Mouse (Mus musculus): ENCODE measurements around the gene Ccl4.
A peak's percentile ranks its signal among the peaks of the same experiment; 100 is the strongest.

Gene Ccl4

DNA sequence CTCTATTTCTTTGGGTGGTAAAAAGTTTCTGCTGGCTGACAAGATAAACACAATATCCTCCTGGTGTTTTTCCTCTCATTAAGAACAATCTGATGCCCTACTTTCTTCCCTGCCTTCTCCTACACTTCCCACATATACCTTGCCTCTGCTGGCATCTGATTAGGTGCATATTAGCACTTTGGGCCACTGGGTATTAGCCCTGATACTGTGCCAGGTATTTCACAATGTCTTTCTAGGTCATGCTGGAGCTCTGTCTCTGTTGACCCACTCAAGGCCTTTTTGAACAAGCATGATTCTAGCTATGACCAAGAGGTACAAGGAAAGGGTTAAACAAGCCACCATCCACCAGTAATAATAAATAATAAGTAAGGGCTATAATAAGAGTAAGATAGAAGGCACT lies 9.4 kb downstream of the Ccl4 start:
- DNase-seq (ENCODE audit: low read depth, low spot score): no peak

DNA sequence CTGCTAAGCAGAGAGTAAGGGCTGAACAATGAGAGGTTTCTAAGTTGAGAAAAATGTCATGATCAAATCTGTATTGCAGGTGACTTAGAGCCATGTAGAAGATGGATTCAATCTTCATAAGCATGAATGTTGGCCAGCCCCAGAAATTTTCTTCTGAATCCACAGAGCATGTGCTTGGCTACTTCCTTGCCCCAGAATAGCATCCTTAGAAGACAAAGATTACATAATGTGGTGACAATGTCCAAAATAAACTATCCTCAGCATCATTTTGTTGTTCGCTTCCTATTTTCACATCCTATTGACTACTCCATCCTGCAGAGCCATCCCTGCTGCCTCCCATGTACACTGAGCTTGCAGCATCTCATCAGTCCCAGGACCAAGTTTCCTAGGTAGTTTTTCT lies 13.3 kb downstream of the Ccl4 start:
- DNase-seq (ENCODE audit: low read depth, low spot score): no peak

DNA sequence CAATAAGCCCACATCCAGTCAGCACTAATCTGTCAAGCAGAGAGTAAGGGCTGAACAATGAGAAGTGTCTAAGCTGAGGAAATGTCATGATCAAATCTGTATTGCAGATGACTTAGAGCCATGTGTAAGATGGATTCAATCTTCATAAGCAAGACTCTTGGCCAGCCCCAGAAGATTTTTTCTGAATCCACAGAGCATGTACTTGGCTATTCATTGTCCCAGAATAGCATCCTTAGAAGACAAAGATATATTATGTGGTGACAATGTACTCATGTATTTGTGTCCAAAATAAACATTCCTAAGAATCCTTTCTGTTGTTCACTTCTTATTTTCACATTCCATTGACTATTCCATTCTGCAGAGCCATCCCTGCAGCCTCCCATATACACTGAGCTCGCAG lies 27.5 kb downstream of the Ccl4 start:
- DNase-seq (ENCODE audit: low read depth, low spot score): no peak

DNA sequence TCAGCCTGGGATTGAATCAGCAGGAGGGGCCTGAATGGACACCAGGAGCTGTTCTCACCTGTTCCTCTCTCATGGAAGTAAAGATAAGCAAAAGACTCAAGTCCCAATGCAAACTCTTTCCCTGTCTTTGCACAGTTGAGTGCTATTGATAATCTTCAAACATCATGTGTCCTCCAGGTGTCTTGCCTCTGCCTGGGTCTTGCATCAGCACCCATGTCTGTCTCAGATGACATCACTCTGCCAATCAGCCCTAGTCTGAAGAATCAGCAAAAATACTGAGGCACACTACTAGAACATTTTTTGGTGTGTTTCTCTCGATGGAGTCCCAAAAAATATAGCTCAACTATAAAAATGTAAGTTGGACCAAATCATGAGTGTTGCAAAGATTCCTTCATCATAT lies 29.6 kb downstream of the Ccl4 start:
- DNase-seq (ENCODE audit: low read depth, low spot score): no peak

DNA sequence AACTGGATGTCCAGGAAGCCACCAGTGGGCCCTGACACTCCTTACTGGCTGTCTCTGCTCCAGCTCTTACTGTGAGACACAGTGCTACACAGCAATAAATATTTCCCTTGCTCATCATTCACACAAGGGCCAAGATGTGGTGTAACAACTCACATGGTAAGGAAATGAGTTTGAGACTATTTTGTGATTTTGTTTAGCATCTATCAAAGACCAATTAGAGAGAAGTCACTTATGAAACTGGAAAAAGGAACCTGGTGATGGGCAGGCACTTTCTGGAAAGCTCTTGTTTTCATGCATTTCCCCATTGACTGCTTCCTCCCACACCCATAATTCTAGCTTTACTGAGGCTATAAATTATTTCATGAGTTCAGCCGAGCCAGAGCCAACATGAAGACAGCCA lies 41.3 kb downstream of the Ccl4 start, which contains the start of gene Wfdc17:
Gene Wfdc17, plus strand, starts transcription at position 287 of the 400 bp plus-strand sequence.
- DNase-seq (ENCODE audit: low read depth, low spot score): no peak

DNA sequence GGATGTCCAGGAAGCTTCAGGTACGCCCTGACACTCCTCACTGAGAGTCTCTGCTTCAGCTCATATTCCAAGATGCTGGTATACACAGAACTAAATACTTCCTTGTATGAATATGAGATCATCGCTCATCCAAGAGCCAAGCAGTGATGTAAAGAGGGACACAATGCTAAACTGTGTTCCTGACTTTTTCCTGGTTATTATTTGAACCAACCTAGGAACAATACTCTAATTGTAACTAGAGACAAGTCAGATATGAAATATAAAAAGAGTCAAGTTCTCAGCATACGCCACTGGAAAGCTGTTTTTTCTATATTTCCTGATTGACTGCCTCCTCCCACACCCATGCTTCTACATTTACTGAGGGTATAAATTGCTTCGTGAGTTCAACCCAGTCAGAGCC lies 46.3 kb downstream of the Ccl4 start, which contains the start of gene Wfdc18:
Gene Wfdc18, plus strand, starts transcription at position 301 of the 400 bp plus-strand sequence.
- DNase-seq (ENCODE audit: low read depth, low spot score): peak; percentile 16

DNA sequence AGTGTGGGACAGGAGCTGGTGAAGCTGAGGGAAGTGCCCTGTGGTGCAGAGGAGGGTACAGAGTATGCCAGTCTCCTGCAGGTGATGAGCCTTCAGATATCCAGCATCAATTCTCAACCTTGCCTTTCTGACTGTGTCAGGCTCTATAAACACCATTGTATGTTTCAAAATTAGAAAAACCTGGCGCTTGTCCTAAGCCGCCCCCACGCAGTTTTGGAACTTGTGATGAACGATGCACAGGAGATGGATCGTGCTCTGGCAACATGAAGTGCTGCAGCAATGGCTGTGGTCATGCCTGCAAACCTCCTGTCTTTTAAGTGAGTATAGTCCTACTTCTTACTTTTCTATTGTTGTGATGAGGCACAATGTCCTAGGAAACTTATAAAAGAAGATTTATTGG lies 47.3 kb downstream of the Ccl4 start:
- DNase-seq (ENCODE audit: low read depth, low spot score): peak; percentile 18

DNA sequence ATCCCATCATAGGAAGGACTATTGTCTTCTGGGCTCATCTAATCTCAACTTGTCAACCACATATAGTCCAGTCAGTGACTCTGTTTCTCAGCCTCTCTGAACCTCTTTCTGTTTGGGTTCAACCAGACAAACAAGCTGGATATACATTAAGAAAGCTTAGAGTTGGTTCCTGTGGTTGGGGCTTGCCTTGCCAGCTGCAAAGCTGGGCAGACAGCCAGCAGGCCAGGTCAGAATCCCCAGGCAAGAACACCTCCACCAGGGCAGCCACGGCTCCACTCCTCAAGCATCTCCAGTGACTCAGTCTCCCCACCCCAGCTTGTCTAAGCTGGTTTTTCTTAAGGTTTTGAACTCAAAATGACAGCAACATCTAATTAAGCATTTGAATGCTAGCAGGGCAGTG lies 50.3 kb downstream of the Ccl4 start:
- DNase-seq (ENCODE audit: low read depth, low spot score): no peak

DNA sequence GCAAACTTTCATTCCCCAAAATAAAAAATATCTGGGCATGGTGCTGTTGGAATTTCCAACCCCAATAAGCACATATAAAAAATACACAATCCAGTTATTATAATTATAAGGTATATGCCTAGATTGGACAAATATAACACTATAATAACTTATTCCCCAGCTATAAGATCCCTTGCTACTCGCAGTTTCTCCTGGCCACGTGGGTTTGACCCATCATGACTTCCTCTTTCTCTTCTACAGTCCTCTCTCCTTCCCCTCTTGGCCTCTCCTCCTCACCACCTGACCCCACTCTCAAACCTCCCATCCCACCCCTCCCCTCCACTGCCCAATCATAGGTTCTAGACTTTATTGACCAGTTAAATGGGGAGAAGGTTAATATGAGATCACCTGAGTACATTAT lies 51.5 kb downstream of the Ccl4 start:
- no peak for DNase-seq (ENCODE audit: low read depth, low spot score)

Data from telencephalon, adult 2 months (tissue).